Mouse (Mus musculus) spleen, adult 18-20 months (tissue): ENCODE data around the gene Setd1a.
"Not testable (repeated sequence)": the region's sequence is repeated elsewhere in the genome, so short reads cannot be mapped to it uniquely, and the experiment has no call there.

Experiments
- DNase-seq, 2 experiments: peaks; one replicate each; pipeline ENCODE4 v3.0.0; 2022; ENCODE audit warnings: mixed read lengths in 2 of 2

Gene Setd1a

DNA sequence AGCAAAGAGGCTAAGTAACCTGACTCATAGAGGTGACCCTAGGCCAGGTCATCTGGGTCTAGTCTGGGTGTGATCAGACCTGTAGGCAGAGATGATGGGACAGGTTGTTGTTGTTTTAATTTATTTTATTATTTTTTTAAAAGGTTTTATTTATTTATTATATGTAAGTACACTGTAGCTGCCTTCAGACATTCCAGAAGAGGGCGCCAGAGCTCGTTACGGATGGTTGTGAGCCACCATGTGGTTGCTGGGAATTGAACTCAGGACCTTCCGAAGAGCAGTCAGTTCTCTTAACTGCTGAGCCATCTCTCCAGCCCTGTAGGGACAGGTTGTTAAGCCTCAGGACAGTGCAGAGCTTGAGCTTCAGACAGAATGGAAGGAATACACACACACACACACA lies 61.4 kb downstream of the Setd1a start:
- not testable (repeated sequence) for DNase-seq

DNA sequence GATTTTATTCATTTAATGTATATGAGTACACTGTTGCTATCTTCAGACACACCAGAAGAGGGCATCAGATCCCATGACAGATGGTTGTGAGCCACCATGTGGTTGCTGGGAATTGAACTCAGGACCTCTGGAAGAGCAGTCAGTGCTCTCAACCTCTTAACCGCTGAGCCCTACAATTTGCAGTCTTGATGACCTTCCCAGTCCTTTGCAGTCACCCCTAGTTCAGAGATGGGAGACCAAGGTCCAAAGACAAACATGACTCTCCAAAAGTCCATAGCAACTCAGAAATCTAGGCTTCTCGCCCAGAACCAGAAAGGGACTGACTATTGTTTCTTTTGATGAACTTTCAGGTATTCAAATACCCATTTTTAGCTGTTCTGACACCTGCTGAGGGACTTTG lies 63.6 kb downstream of the Setd1a start:
- not testable (repeated sequence) for DNase-seq

DNA sequence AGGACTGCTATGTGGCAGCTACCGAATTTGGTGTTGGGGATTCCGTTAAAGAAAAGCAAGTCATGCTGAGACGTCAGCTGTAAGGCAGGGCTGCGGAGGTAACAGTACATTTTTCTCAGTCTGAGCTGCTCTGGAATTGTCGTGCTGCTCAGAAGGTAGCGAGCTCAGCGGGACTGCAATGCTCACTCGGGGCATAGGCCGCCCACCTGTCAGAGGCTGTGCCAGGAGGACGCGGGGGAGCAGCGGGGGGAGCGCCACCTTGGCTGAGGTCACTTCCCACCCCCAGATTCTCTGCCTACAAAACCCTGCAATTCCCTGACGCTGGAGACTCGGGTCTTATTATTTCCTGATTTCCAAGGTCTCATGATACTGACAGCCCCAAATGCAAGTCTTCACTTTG lies 64.4 kb downstream of the Setd1a start:
- peak; percentile 44 to 53 for DNase-seq

DNA sequence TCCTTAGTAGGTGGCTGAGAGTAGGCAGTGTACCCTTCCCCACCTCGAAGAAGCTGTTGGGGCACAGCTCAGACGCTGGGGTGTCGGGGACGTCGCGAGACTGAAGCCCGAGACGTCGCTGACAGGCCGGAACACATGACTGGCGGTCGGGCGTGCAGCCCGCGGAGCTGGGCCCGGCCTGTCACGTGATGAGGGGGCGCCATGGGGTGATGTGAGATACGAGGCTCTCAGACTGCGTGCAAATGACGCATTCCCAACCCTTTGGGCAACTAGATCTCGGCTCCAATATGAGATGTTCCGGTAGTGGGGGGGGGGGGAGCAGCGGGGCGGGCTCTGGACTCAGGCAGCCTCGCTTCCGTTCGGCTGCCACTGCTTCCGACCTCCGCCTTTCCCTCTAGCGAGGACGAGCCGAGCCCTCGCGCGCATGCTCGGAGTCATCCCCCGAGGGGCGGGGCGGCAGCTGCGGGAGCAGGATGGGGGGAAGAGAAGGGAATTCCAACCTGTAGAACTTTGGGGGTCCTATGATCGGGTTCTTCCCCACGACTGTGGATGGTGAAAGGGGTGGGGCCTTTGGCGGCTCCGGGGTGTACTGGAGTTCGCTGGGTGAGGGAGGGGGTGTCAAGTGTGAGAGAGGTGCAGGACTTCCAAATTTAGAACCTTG lies 65.0 kb downstream of the Setd1a start:
- DNase-seq = peak; percentile 87 to 90

DNA sequence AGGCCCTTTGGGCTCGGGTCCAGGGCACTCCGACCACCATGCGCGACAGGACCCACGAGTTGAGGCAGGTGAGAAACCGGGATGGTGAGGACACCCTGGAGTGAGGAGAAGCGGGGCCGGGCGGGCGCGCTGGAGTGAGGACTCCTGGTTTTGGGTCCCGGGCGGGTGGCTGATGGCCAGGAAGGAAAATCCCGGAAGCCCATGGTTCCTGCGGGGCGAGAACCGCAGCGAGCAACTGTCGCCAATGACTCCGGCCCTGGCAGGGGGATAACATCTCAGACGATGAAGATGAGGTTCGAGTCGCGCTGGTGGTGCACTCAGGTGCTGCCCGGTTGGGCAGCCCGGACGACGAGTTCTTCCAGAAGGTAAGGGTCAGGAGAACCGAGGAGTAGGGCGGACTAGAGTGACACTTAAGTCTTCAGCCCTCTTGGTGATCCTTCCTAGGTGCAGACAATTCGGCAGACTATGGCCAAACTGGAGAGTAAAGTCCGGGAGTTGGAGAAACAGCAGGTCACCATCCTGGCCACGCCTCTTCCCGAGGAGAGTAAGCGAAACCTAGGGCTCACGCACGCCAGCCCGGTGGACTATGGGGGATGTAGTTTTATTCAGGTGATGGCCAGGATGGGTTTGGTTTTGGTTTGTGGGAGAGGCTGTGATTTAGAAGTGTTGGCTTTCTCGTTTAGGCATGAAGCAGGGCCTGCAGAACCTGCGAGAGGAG lies 65.7 kb downstream of the Setd1a start:
- DNase-seq = peak; percentile 67 to 75
